ENCODE assay signal across 16 mouse cellular contexts in the genomic region with DNA sequence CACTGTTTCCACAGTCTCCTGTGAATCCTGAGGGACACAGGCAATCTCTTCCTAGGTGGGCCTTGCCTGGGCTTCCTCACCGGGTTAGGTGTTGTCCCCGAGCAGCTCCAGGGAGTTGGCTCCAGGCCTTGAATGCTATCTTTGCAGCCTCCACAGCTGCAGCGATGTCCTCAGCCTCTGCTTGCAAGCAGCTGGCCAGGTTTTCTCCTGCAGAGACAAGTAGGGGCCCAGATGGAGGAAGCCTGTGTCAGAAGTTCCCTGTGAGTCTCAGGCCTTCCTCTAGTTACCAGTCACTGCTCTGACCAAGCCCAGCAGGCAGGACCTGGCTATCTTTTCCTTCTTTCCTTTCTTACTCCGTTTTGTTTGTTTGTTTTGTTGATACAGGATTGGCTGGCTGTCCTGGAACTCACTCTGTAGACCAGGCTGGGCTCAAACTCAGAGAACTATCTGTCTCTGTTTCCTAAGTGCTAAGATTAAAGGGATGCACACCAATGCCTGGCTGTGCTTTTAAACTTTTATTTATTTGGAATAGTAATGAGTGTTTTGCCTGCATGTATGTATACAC. TPM values are rescaled to one million over a fixed set of nuclear protein-coding genes. Genes with fewer than 3 reads are reported as not detected.
DNase-seq lines count a peak whose midpoint lies in the region; ATAC-seq lines count a peak whose summit lies in the region.
"Had no signal": no experiment of that assay in that cellular context is flagged by ENCODE, and none has a peak within 500 bp of the region (broad histone marks: within the 10 kb centered on the region; RNA-seq: fewer than 3 reads in every experiment).

No protein-coding gene starts in this region.

- H3K27ac ChIP-seq in kidney, embryonic 14.5 days (ENCODE audit: low read depth, low read length): 0 out of 2 replicates have a peak overlapping the region, but pooled peaks have one; percentile 24
- 0 out of 2 replicates have a peak overlapping the region, but pooled peaks have one; percentile 15 for H3K27ac ChIP-seq in heart, embryonic 11.5 days (ENCODE audit: low read depth, low read length)
- H3K27ac ChIP-seq in liver, embryonic 11.5 days (ENCODE audit: low read depth, low read length): 0 out of 2 replicates have a peak overlapping the region, but pooled peaks have one; percentile 2
- no peak overlapping the region for H3K27ac ChIP-seq in hindbrain, embryonic 12.5 days
- H3K27ac ChIP-seq: liver, embryonic 14.5 days; macrophage; neural tube, embryonic 15.5 days had no signal

- H3K9me3 ChIP-seq in kidney, embryonic 14.5 days (ENCODE audit: control insufficient read depth, low read length): no peaks in the 10 kb centered on the region
- H3K9me3 ChIP-seq in heart, embryonic 11.5 days (replicated peaks; ENCODE audit: control insufficient read depth, low read length): no peaks in the 10 kb centered on the region
- no peaks in the 10 kb centered on the region for H3K9me3 ChIP-seq in liver, embryonic 11.5 days (ENCODE audit: control insufficient read depth, low read length)
- no peaks in the 10 kb centered on the region for H3K9me3 ChIP-seq in hindbrain, embryonic 12.5 days (replicated peaks)
- H3K9me3 ChIP-seq: neural tube, embryonic 15.5 days had no signal

- no peak overlapping the region for H3K4me2 ChIP-seq in kidney, embryonic 14.5 days (replicated peaks; ENCODE audit: low read depth, low read length)
- H3K4me2 ChIP-seq in heart, embryonic 11.5 days: no peak overlapping the region
- no peak overlapping the region for H3K4me2 ChIP-seq in liver, embryonic 11.5 days
- no peak overlapping the region for H3K4me2 ChIP-seq in hindbrain, embryonic 12.5 days (replicated peaks)
- H3K4me2 ChIP-seq: neural tube, embryonic 15.5 days had no signal

- H3K27me3 ChIP-seq in kidney, embryonic 14.5 days (ENCODE audit: control insufficient read depth, insufficient read depth, low read length): no peaks in the 10 kb centered on the region
- no peaks in the 10 kb centered on the region for H3K27me3 ChIP-seq in heart, embryonic 11.5 days (ENCODE audit: control insufficient read depth, insufficient read depth, low read length)
- no peaks in the 10 kb centered on the region for H3K27me3 ChIP-seq in liver, embryonic 11.5 days (replicated peaks; ENCODE audit: control insufficient read depth, insufficient read depth, low read length)
- H3K27me3 ChIP-seq in hindbrain, embryonic 12.5 days: no peaks in the 10 kb centered on the region
- H3K27me3 ChIP-seq: neural tube, embryonic 15.5 days had no signal

- no peak overlapping the region for H3K4me3 ChIP-seq in kidney, embryonic 14.5 days (ENCODE audit: low read length)
- no peak overlapping the region for H3K4me3 ChIP-seq in heart, embryonic 11.5 days (ENCODE audit: low read depth, low read length)
- no peak overlapping the region for H3K4me3 ChIP-seq in liver, embryonic 11.5 days (ENCODE audit: low read depth, low read length)
- H3K4me3 ChIP-seq in hindbrain, embryonic 12.5 days: no peak overlapping the region
- H3K4me3 ChIP-seq: neural tube, embryonic 15.5 days had no signal

- no peak for DNase-seq in kidney, adult 18-20 months
- DNase-seq in heart, adult 9 months (ENCODE audit: low spot score in 2 of 2): peak; percentile 51 to 70
- DNase-seq in liver, embryonic 11.5 days (ENCODE audit: low spot score): no peak
- DNase-seq: cerebellum, adult 18-20 months had no signal

- 59% methylated on average over 4 of the region's 4 CpGs for WGBS in kidney, embryonic 14.5 days
- 39% methylated on average over 4 of the region's 4 CpGs for WGBS in heart, embryonic 11.5 days (ENCODE audit: insufficient replicate concordance)
- 68% methylated on average over 4 of the region's 4 CpGs for WGBS in liver, embryonic 11.5 days
- WGBS in hindbrain, embryonic 12.5 days: 62% methylated on average over 4 of the region's 4 CpGs

- H3K4me1 ChIP-seq in kidney, embryonic 14.5 days (ENCODE audit: control insufficient read depth, insufficient read depth, low read length): peaks cover 21% of the 10 kb centered on the region
- H3K4me1 ChIP-seq in heart, embryonic 11.5 days (ENCODE audit: control insufficient read depth, insufficient read depth, low read length): peaks cover 3% of the 10 kb centered on the region; the same call in 1 of the 2 replicates
- peaks cover 11% of the 10 kb centered on the region for H3K4me1 ChIP-seq in liver, embryonic 11.5 days (replicated peaks; ENCODE audit: control insufficient read depth, insufficient read depth, low read length)
- H3K4me1 ChIP-seq in hindbrain, embryonic 12.5 days: peaks cover 11% of the 10 kb centered on the region

- H3K36me3 ChIP-seq in kidney, embryonic 14.5 days (ENCODE audit: control insufficient read depth, insufficient read depth, low read length): peaks cover 35% of the 10 kb centered on the region
- H3K36me3 ChIP-seq in heart, embryonic 11.5 days (ENCODE audit: control insufficient read depth, insufficient read depth, low read length): peaks cover 3% of the 10 kb centered on the region
- H3K36me3 ChIP-seq in liver, embryonic 11.5 days (ENCODE audit: control insufficient read depth, insufficient read depth, low read length): peaks cover 11% of the 10 kb centered on the region
- H3K36me3 ChIP-seq in hindbrain, embryonic 12.5 days: peaks cover 28% of the 10 kb centered on the region

- peak overlapping the region; percentile 18; the same call in 1 of the 2 replicates for H3K9ac ChIP-seq in kidney, embryonic 14.5 days (ENCODE audit: low read depth, low read length)
- 0 out of 2 replicates have a peak overlapping the region, but pooled peaks have one; percentile 1 for H3K9ac ChIP-seq in heart, embryonic 11.5 days (ENCODE audit: low read depth, low read length)
- no peak overlapping the region for H3K9ac ChIP-seq in liver, embryonic 11.5 days (ENCODE audit: low read depth, low read length)
- no peak overlapping the region for H3K9ac ChIP-seq in hindbrain, embryonic 12.5 days
- H3K9ac ChIP-seq: liver, embryonic 14.5 days; neural tube, embryonic 15.5 days had no signal

- ATAC-seq in kidney, embryonic 14.5 days (ENCODE audit: low FRiP score, low TSS enrichment): no peak
- no peak for ATAC-seq in heart, embryonic 11.5 days (replicated peaks; ENCODE audit: insufficient number of reproducible peaks, low FRiP score, low TSS enrichment)
- no peak for ATAC-seq in liver, embryonic 11.5 days (replicated peaks; ENCODE audit: low FRiP score)
- no peak for ATAC-seq in hindbrain, embryonic 12.5 days (ENCODE audit: low FRiP score)
- ATAC-seq in megakaryocyte progenitor cell, adult 5-6 weeks (replicated peaks; ENCODE audit: poor library complexity): no peak
- ATAC-seq: CD4-positive, CD25-positive, alpha-beta regulatory T cell, adult 4 months; midbrain, embryonic 16.5 days had no signal

RNA-seq across cellular contexts. Expression of a gene that starts 5.5 kb away (rescaled TPM):
- 101 and 110 TPM in 2 replicates for polyA plus RNA-seq in kidney, embryonic 14.5 days (2014; fragmentation: Nextera tagmentation; extraction: Ambion mirVana)
- polyA plus RNA-seq in heart, embryonic 11.5 days (2014; fragmentation: Nextera tagmentation; extraction: Ambion mirVana): 99.1 and 99.6 TPM in 2 replicates
- 86.2 and 87.7 TPM in 2 replicates for polyA plus RNA-seq in liver, embryonic 11.5 days (2014; fragmentation: Nextera tagmentation; extraction: Ambion mirVana)
- polyA plus RNA-seq in hindbrain, embryonic 12.5 days (2016; fragmentation: Nextera tagmentation; extraction: Ambion mirVana): 90.3 and 91.0 TPM in 2 replicates
- 114 and 146 TPM in 2 replicates for total RNA-seq in megakaryocyte progenitor cell, adult 5-6 weeks (2015)
- 34.9 and 61.8 TPM in 2 replicates for total RNA-seq in megakaryocyte progenitor cell, adult 5-6 weeks (2017)

RNA-seq across cellular contexts. Expression of a gene that starts 5.8 kb away (rescaled TPM):
- polyA plus RNA-seq in kidney, embryonic 14.5 days (2014; fragmentation: Nextera tagmentation; extraction: Ambion mirVana): 46.6 and 58.0 TPM in 2 replicates
- 28.7 and 28.9 TPM in 2 replicates for polyA plus RNA-seq in heart, embryonic 11.5 days (2014; fragmentation: Nextera tagmentation; extraction: Ambion mirVana)
- 56.0 and 60.6 TPM in 2 replicates for polyA plus RNA-seq in liver, embryonic 11.5 days (2014; fragmentation: Nextera tagmentation; extraction: Ambion mirVana)
- 33.4 and 39.8 TPM in 2 replicates for polyA plus RNA-seq in hindbrain, embryonic 12.5 days (2016; fragmentation: Nextera tagmentation; extraction: Ambion mirVana)
- 57.5 and 59.3 TPM in 2 replicates for total RNA-seq in megakaryocyte progenitor cell, adult 5-6 weeks (2015)
- 23.4 and 25.8 TPM in 2 replicates for total RNA-seq in megakaryocyte progenitor cell, adult 5-6 weeks (2017)

RNA-seq across cellular contexts. Expression of a gene that starts 12.4 kb away (rescaled TPM):
- 1.0 and 1.3 TPM in 2 replicates for polyA plus RNA-seq in kidney, embryonic 14.5 days (2014; fragmentation: Nextera tagmentation; extraction: Ambion mirVana)
- polyA plus RNA-seq in heart, embryonic 11.5 days (2014; fragmentation: Nextera tagmentation; extraction: Ambion mirVana): 1.6 and 2.5 TPM in 2 replicates
- polyA plus RNA-seq in liver, embryonic 11.5 days (2014; fragmentation: Nextera tagmentation; extraction: Ambion mirVana): 9.7 and 10.5 TPM in 2 replicates
- 0.52 and 1.6 TPM in 2 replicates for polyA plus RNA-seq in hindbrain, embryonic 12.5 days (2016; fragmentation: Nextera tagmentation; extraction: Ambion mirVana)
- total RNA-seq in megakaryocyte progenitor cell, adult 5-6 weeks (2015): 8.2 and 8.5 TPM in 2 replicates
- total RNA-seq in megakaryocyte progenitor cell, adult 5-6 weeks (2017): 4.7 and 7.0 TPM in 2 replicates

RNA-seq across cellular contexts. Expression of a gene that starts 12.6 kb away (rescaled TPM):
- polyA plus RNA-seq in kidney, embryonic 14.5 days (2014; fragmentation: Nextera tagmentation; extraction: Ambion mirVana): 0.19 and 0.47 TPM in 2 replicates
- polyA plus RNA-seq in heart, embryonic 11.5 days (2014; fragmentation: Nextera tagmentation; extraction: Ambion mirVana): 0.21 TPM in 2 replicates
- polyA plus RNA-seq in liver, embryonic 11.5 days (2014; fragmentation: Nextera tagmentation; extraction: Ambion mirVana): 0.41 and 1.1 TPM in 2 replicates
- 0.31 TPM in 1 of 2 replicates, not detected in the other for polyA plus RNA-seq in hindbrain, embryonic 12.5 days (2016; fragmentation: Nextera tagmentation; extraction: Ambion mirVana)
- total RNA-seq in megakaryocyte progenitor cell, adult 5-6 weeks (2015): not detected in 2 replicates
- 1.4 TPM in 1 of 2 replicates, not detected in the other for total RNA-seq in megakaryocyte progenitor cell, adult 5-6 weeks (2017)
- total RNA-seq: common myeloid progenitor, adult 5-6 weeks; layer of hippocampus, adult 8-10 months; left cerebral cortex, postnatal 10 days had no signal
- polyA plus RNA-seq: CD4-positive, CD25-positive, alpha-beta regulatory T cell, adult 4 months; macrophage; midbrain, embryonic 16.5 days had no signal

RNA-seq across cellular contexts. Expression of a gene that starts 15.1 kb away (rescaled TPM):
- 0.10 and 0.28 TPM in 2 replicates for polyA plus RNA-seq in kidney, embryonic 14.5 days (2014; fragmentation: Nextera tagmentation; extraction: Ambion mirVana)
- 3.0 and 3.7 TPM in 2 replicates for polyA plus RNA-seq in heart, embryonic 11.5 days (2014; fragmentation: Nextera tagmentation; extraction: Ambion mirVana)
- 0.57 and 0.74 TPM in 2 replicates for polyA plus RNA-seq in liver, embryonic 11.5 days (2014; fragmentation: Nextera tagmentation; extraction: Ambion mirVana)
- polyA plus RNA-seq in hindbrain, embryonic 12.5 days (2016; fragmentation: Nextera tagmentation; extraction: Ambion mirVana): 1.1 and 1.2 TPM in 2 replicates
- total RNA-seq in megakaryocyte progenitor cell, adult 5-6 weeks (2015): 0.07 TPM in 1 of 2 replicates, not detected in the other
- total RNA-seq in megakaryocyte progenitor cell, adult 5-6 weeks (2017): not detected in 2 replicates
- total RNA-seq: common myeloid progenitor, adult 5-6 weeks had no signal
- polyA plus RNA-seq: CD4-positive, CD25-positive, alpha-beta regulatory T cell, adult 4 months; macrophage had no signal

Comparison
In these comparisons a context has a peak if more than half of its experiments do, and no peak if none do; other contexts are left out.
1. H3K9ac ChIP-seq: peak in kidney, embryonic 14.5 days (single experiment) and heart, embryonic 11.5 days (single experiment); none in liver, embryonic 11.5 days (single experiment) and hindbrain, embryonic 12.5 days (single experiment).
2. DNase-seq: peak in heart, adult 9 months (2 of 2); none in kidney, adult 18-20 months (single experiment) and liver, embryonic 11.5 days (single experiment).